Mouse (Mus musculus) liver, postnatal 0 days (tissue): Measurements from ENCODE around the gene Ereg.

ENCODE experiments used
- CTCF ChIP-seq: sonication (generic); IDR thresholded peaks from 2 replicates; pipeline ENCODE4 v1.5.1; 2016; ENCODE audit warnings: antibody characterized with exemption, low read depth
- EP300 ChIP-seq: IDR thresholded peaks from 2 replicates; pipeline ENCODE4 v1.6.1; 2016; ENCODE audit warnings: antibody characterized with exemption, low read depth, mild to moderate bottlenecking

- TF ChIP-seq CTCF (no peak), EP300 (no peak)
These were observed 36.7 kb upstream of the Ereg start for GRCm38 (mm10) chr5:91037756-91038155.
